Mouse (Mus musculus) lung, embryonic 14.5 days (tissue): ENCODE data around the gene Eya4. TPM values are rescaled to one million over a fixed set of nuclear protein-coding genes. Genes with fewer than 3 reads are reported as not detected.
A peak's percentile ranks its signal among the peaks of the same experiment; 100 is the strongest.

Source experiments
- ATAC-seq: fragments of 200-750 bp; cut with Nextera tagmentation; 2 replicates; pipeline ENCODE4 v1.8.0; 2017; ENCODE audit warnings: mild to moderate bottlenecking, moderate TSS enrichment, moderate library complexity; ENCODE audit not compliant: insufficient read depth
- DNase-seq: peaks from one replicate; pipeline ENCODE4 v3.0.0-alpha.2; 2015
- H3K27ac ChIP-seq: fragments of 300-500 bp; sonication (generic); 2 replicates; pipeline ENCODE4 v1.5.1; 2014; ENCODE audit warnings: low read depth, mild to moderate bottlenecking, moderate library complexity
- H3K27me3 ChIP-seq: fragments of 300-500 bp; sonication (generic); 2 replicates; pipeline ENCODE4 v1.6.1; 2014; ENCODE audit warnings: low read length, control low read depth; ENCODE audit not compliant: insufficient read depth
- H3K36me3 ChIP-seq: fragments of 300-500 bp; sonication (generic); 2 replicates; pipeline ENCODE4 v1.6.1; 2014; ENCODE audit warnings: control low read depth; ENCODE audit not compliant: insufficient read depth
- H3K4me1 ChIP-seq: fragments of 300-500 bp; sonication (generic); 2 replicates; pipeline ENCODE4 v1.6.1; 2014; ENCODE audit warnings: antibody characterized with exemption, control low read depth; ENCODE audit not compliant: insufficient read depth
- H3K4me2 ChIP-seq: fragments of 300-500 bp; sonication (generic); 2 replicates; pipeline ENCODE4 v1.6.1; 2014; ENCODE audit warnings: mild to moderate bottlenecking
- H3K4me3 ChIP-seq: fragments of 300-500 bp; sonication (generic); 2 replicates; pipeline ENCODE4 v1.5.1; 2014; ENCODE audit warnings: low read depth, low read length
- H3K9ac ChIP-seq: fragments of 300-500 bp; sonication (generic); 2 replicates; pipeline ENCODE4 v1.6.1; 2014
- H3K9me3 ChIP-seq: fragments of 300-500 bp; sonication (generic); 2 replicates; pipeline ENCODE4 v1.6.1; 2016; ENCODE audit warnings: low read depth, low read length, control low read depth
- CTCF ChIP-seq: IDR thresholded peaks from 2 replicates; pipeline ENCODE4 v1.5.1; 2016; ENCODE audit warnings: antibody characterized with exemption, low read depth
- WGBS: fragments of 180-500 bp; shearing (Covaris S2); extraction: QIAGEN DNeasy Blood & Tissue Kit; methylation state at CpG from one replicate; pipeline ENCODE4 v1.1.7; 2014; 5-methylcytosine and 5-hydroxymethylcytosine counted together
- polyA plus RNA-seq: library from polyadenylated mRNA; unstranded; fragments of >200 nt; fragmentation: Nextera tagmentation; extraction: Ambion mirVana; gene quantifications from 2 replicates; pipeline ENCODE4 v1.2.1, GENCODE M21; 2014

Eya4 gene
- polyA plus RNA-seq, 1 experiment from 2014 or later, result 1.0 TPM

- Histone ChIP-seq H3K4me3 (peak overlapping the region; percentile 58), H3K36me3 (no peaks in the 10 kb centered on the region), H3K4me2 (peak overlapping the region; percentile 90), H3K27ac (no peak overlapping the region), H3K9me3 (no peaks in the 10 kb centered on the region), H3K4me1 (no peaks in the 10 kb centered on the region; the same call in 1 of the 2 replicates), H3K27me3 (peaks cover 30% of the 10 kb centered on the region), H3K9ac (peak overlapping the region; percentile 60)
- TF ChIP-seq CTCF, result no peak
- DNase-seq (peak; percentile 45), ATAC-seq (peak; percentile 13; the same call in 1 of the 2 replicates)
- 2% methylated on average over 22 of the region's 22 CpGs for whole genome bisulfite sequencing
Measured at GRCm38 (mm10) chr10:23348893-23349391, 1.6 kb downstream of the Eya4 start.

GRCm38 (mm10) chr10:23348101-23348892 is 2.3 kb downstream of the Eya4 start:
- peak overlapping the region; percentile 90 for H3K4me2 ChIP-seq
- H3K27me3 ChIP-seq, result peaks cover 30% of the 10 kb centered on the region
- ATAC-seq (no peak), DNase-seq (peak; percentile 27)
- H3K27ac ChIP-seq, result no peak overlapping the region
- peak overlapping the region; percentile 20; the same call in 1 of the 2 replicates for H3K9ac ChIP-seq
- H3K36me3 ChIP-seq, result no peaks in the 10 kb centered on the region
- H3K9me3 ChIP-seq, result no peaks in the 10 kb centered on the region
- 2% methylated on average over 34 of the region's 34 CpGs for WGBS
- H3K4me3 ChIP-seq, result peak overlapping the region; percentile 58
- no peak for TF ChIP-seq CTCF
- H3K4me1 ChIP-seq, result no peaks in the 10 kb centered on the region; the same call in 1 of the 2 replicates

GRCm38 (mm10) chr10:23337250-23337649 is 13.3 kb downstream of the Eya4 start:
- no peaks in the 10 kb centered on the region for H3K36me3 ChIP-seq
- H3K9me3 ChIP-seq, result no peaks in the 10 kb centered on the region
- no peak overlapping the region for H3K27ac ChIP-seq
- H3K4me3 ChIP-seq, result no peak overlapping the region
- H3K27me3 ChIP-seq, result no peaks in the 10 kb centered on the region
- H3K9ac ChIP-seq, result no peak overlapping the region
- H3K4me1 ChIP-seq, result no peaks in the 10 kb centered on the region
- DNase-seq (no peak), ATAC-seq (no peak)
- no peak for TF ChIP-seq CTCF
- no peak overlapping the region for H3K4me2 ChIP-seq
- 63% methylated on average over 1 of the region's 1 CpGs for WGBS

- Histone ChIP-seq H3K9ac (no peak overlapping the region), H3K4me1 (no peaks in the 10 kb centered on the region), H3K4me3 (no peak overlapping the region), H3K27me3 (no peaks in the 10 kb centered on the region), H3K36me3 (no peaks in the 10 kb centered on the region), H3K27ac (no peak overlapping the region), H3K9me3 (no peaks in the 10 kb centered on the region), H3K4me2 (no peak overlapping the region)
- ATAC-seq (no peak), DNase-seq (no peak)
- 50% methylated on average over 5 of the region's 5 CpGs for WGBS
- no peak for TF ChIP-seq CTCF
Measured at GRCm38 (mm10) chr10:23332768-23333167, 17.8 kb downstream of the Eya4 start.

- Histone ChIP-seq H3K4me3 (no peak overlapping the region), H3K4me2 (no peak overlapping the region), H3K36me3 (no peaks in the 10 kb centered on the region), H3K9ac (no peak overlapping the region), H3K27ac (no peak overlapping the region), H3K27me3 (no peaks in the 10 kb centered on the region), H3K9me3 (no peaks in the 10 kb centered on the region), H3K4me1 (no peaks in the 10 kb centered on the region)
- no peak for DNase-seq
- no peak for ATAC-seq
- no peak for TF ChIP-seq CTCF
- 86% methylated on average over 6 of the region's 6 CpGs for WGBS
Measured at GRCm38 (mm10) chr10:23327651-23328050, 22.9 kb downstream of the Eya4 start.

- no peaks in the 10 kb centered on the region for H3K36me3 ChIP-seq
- WGBS, result 89% methylated on average over 4 of the region's 4 CpGs
- no peak overlapping the region for H3K9ac ChIP-seq
- H3K4me2 ChIP-seq, result no peak overlapping the region
- no peak overlapping the region for H3K4me3 ChIP-seq
- no peaks in the 10 kb centered on the region for H3K9me3 ChIP-seq
- H3K27me3 ChIP-seq, result no peaks in the 10 kb centered on the region
- no peaks in the 10 kb centered on the region for H3K4me1 ChIP-seq
- TF ChIP-seq CTCF, result no peak
- ATAC-seq, result no peak
- no peak overlapping the region for H3K27ac ChIP-seq
- no peak for DNase-seq
Measured at GRCm38 (mm10) chr10:23322275-23322674, 28.3 kb downstream of the Eya4 start.

GRCm38 (mm10) chr10:23295616-23296015 is 55.0 kb downstream of the Eya4 start:
- TF ChIP-seq CTCF, result no peak
- Histone ChIP-seq H3K27ac (no peak overlapping the region), H3K9ac (no peak overlapping the region), H3K4me2 (no peak overlapping the region), H3K27me3 (no peaks in the 10 kb centered on the region), H3K9me3 (no peaks in the 10 kb centered on the region), H3K36me3 (no peaks in the 10 kb centered on the region), H3K4me1 (no peaks in the 10 kb centered on the region), H3K4me3 (no peak overlapping the region)
- ATAC-seq, result no peak
- DNase-seq, result no peak
- 53% methylated on average over 3 of the region's 3 CpGs for WGBS
